Mouse (Mus musculus) lung, postnatal 0 days (tissue): Measurements from ENCODE around the gene Il6st.

Experiments used
- CTCF ChIP-seq: IDR thresholded peaks from 2 replicates; pipeline ENCODE4 v1.5.1; 2016; ENCODE audit warnings: antibody characterized with exemption, mild to moderate bottlenecking
- EP300 ChIP-seq: IDR thresholded peaks from 2 replicates; pipeline ENCODE4 v1.6.1; 2016; ENCODE audit warnings: antibody characterized with exemption, mild to moderate bottlenecking, control low read depth

GRCm38 (mm10) chr13:112483015-112483414 is 19.1 kb downstream of the Il6st start:
- TF ChIP-seq CTCF (no peak), EP300 (no peak)
